Mouse (Mus musculus) E14TG2a.4 (cell line): ENCODE measurements around the gene Ssh1.

ENCODE experiments used
- CTCF ChIP-seq: conservative IDR thresholded peaks from 2 replicates; pipeline ENCODE4 v1.5.1; 2014; ENCODE audit warnings: low read length
- NANOG ChIP-seq: IDR thresholded peaks from 2 replicates; pipeline ENCODE4 v1.6.1; 2014; ENCODE audit warnings: borderline replicate concordance, low read length, mixed read lengths

DNA sequence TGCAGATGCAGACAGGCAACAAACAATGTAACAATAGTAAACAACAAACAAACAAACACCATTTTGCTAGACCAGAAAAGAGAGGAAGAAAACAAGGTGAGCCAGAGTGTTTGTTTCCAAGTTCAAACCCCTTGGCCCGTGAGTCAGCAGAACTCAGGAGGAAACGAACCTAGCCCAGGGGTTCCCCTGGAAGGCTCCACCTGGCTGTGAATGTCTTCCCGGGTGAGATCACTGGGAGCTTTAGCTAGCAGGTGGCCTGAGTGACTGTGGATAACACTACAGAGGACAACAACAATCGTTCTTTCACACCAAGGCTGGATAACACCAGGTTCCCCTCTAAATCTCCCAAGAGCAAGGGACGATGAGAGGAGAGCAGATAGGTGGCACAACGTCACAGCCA is 12.5 kb downstream of the Ssh1 start:
- no peak for TF ChIP-seq NANOG
- TF ChIP-seq CTCF, result no peak
